Mouse (Mus musculus) kidney, embryonic 15.5 days (tissue): ENCODE data around the gene Insl3. TPM values are rescaled to one million over a fixed set of nuclear protein-coding genes. Genes with fewer than 3 reads are reported as not detected.

Source experiments
- ATAC-seq: fragments of 200-750 bp; cut with Nextera tagmentation; replicated peaks from 2 replicates; pipeline ENCODE4 v1.8.0; 2017; ENCODE audit warnings: moderate TSS enrichment; ENCODE audit not compliant: low FRiP score
- H3K27ac ChIP-seq: fragments of 300-500 bp; sonication (generic); 2 replicates; pipeline ENCODE4 v1.5.1; 2015; ENCODE audit warnings: mild to moderate bottlenecking, inconsistent platforms
- H3K27me3 ChIP-seq: fragments of 300-500 bp; sonication (generic); 2 replicates; pipeline ENCODE4 v1.6.1; 2015; ENCODE audit warnings: inconsistent platforms
- H3K36me3 ChIP-seq: fragments of 300-500 bp; sonication (generic); 2 replicates; pipeline ENCODE4 v1.6.1; 2015; ENCODE audit warnings: inconsistent platforms
- H3K4me1 ChIP-seq: fragments of 300-500 bp; sonication (generic); 2 replicates; pipeline ENCODE4 v1.6.1; 2015; ENCODE audit warnings: inconsistent platforms
- H3K4me2 ChIP-seq: fragments of 300-500 bp; sonication (generic); 2 replicates; pipeline ENCODE4 v1.6.1; 2015; ENCODE audit warnings: moderate library complexity, mild to moderate bottlenecking, inconsistent platforms
- H3K4me3 ChIP-seq: fragments of 300-500 bp; sonication (generic); replicated peaks from 2 replicates; pipeline ENCODE4 v1.5.1; 2015; ENCODE audit warnings: mild to moderate bottlenecking, inconsistent platforms
- H3K9ac ChIP-seq: fragments of 300-500 bp; sonication (generic); 2 replicates; pipeline ENCODE4 v1.6.1; 2015; ENCODE audit warnings: mild to moderate bottlenecking, inconsistent platforms
- H3K9me3 ChIP-seq: fragments of 300-500 bp; sonication (generic); replicated peaks from 2 replicates; pipeline ENCODE4 v1.6.1; 2016; ENCODE audit warnings: inconsistent platforms
- WGBS: fragments of 180-500 bp; shearing (Covaris S2); methylation state at CpG from one replicate; pipeline ENCODE4 v1.1.7; 2015; ENCODE audit warnings: mixed read lengths; 5-methylcytosine and 5-hydroxymethylcytosine counted together
- polyA plus RNA-seq: library from polyadenylated mRNA; unstranded; fragments of >200 nt; fragmentation: Nextera tagmentation; extraction: Ambion mirVana; gene quantifications from 2 replicates; pipeline ENCODE4 v1.2.1, GENCODE M21; 2015

Gene Insl3
- 1.2 and 1.7 TPM in 2 replicates for polyA plus RNA-seq

- no peak within 1 kb of the TSS for H3K27ac ChIP-seq
- H3K9me3 ChIP-seq = no peaks in the 10 kb centered on the region
- H3K9ac ChIP-seq = no peak within 1 kb of the TSS
- 4% methylated on average over 33 of the region's 33 CpGs for WGBS
- H3K36me3 ChIP-seq = no peaks in the 10 kb centered on the region
- H3K4me2 ChIP-seq = no peak within 1 kb of the TSS
- H3K27me3 ChIP-seq = peaks cover 100% of the 10 kb centered on the region
- peaks cover 48% of the 10 kb centered on the region for H3K4me1 ChIP-seq
- H3K4me3 ChIP-seq = no peak within 1 kb of the TSS
- ATAC-seq = no peak
Measured at GRCm38 (mm10) chr8:71689028-71689427, at the start of gene Insl3. Insl3 (plus strand) TSS chr8:71689214.

- Histone ChIP-seq H3K9me3 (no peaks in the 10 kb centered on the region), H3K27ac (no peak overlapping the region), H3K4me2 (no peak overlapping the region), H3K4me3 (no peak overlapping the region), H3K9ac (no peak overlapping the region), H3K36me3 (no peaks in the 10 kb centered on the region), H3K27me3 (peaks cover 22% of the 10 kb centered on the region), H3K4me1 (peaks cover 5% of the 10 kb centered on the region)
- no peak for ATAC-seq
- 85% methylated on average over 4 of the region's 4 CpGs for WGBS
Measured at GRCm38 (mm10) chr8:71639318-71639717, 49.7 kb upstream of the Insl3 start.

GRCm38 (mm10) chr8:71645510-71645909 lies 43.5 kb upstream of the Insl3 start:
- H3K36me3 ChIP-seq = no peaks in the 10 kb centered on the region
- H3K9me3 ChIP-seq = no peaks in the 10 kb centered on the region
- H3K4me2 ChIP-seq = no peak overlapping the region
- H3K9ac ChIP-seq = no peak overlapping the region
- no peak overlapping the region for H3K4me3 ChIP-seq
- no peaks in the 10 kb centered on the region for H3K27me3 ChIP-seq
- H3K4me1 ChIP-seq = peaks cover 6% of the 10 kb centered on the region; the same call in 1 of the 2 replicates
- WGBS = 83% methylated on average over 9 of the region's 9 CpGs
- H3K27ac ChIP-seq = peak overlapping the region; percentile 60
- ATAC-seq = no peak

GRCm38 (mm10) chr8:71654600-71654999 lies 34.4 kb upstream of the Insl3 start:
- H3K36me3 ChIP-seq = no peaks in the 10 kb centered on the region
- peaks cover 68% of the 10 kb centered on the region for H3K27me3 ChIP-seq
- ATAC-seq = 0 out of 2 replicates have a peak, but pooled peaks have one; percentile 24
- no peak overlapping the region for H3K9ac ChIP-seq
- peak overlapping the region; percentile 54 for H3K4me2 ChIP-seq
- H3K27ac ChIP-seq = no peak overlapping the region
- H3K4me1 ChIP-seq = peaks cover 16% of the 10 kb centered on the region
- no peaks in the 10 kb centered on the region for H3K9me3 ChIP-seq
- H3K4me3 ChIP-seq = peak overlapping the region; percentile 21; the same call in 1 of the 2 replicates
- WGBS = 1% methylated on average over 24 of the region's 24 CpGs

GRCm38 (mm10) chr8:71657816-71658215 lies 31.2 kb upstream of the Insl3 start:
- Histone ChIP-seq H3K4me3 (no peak overlapping the region), H3K9ac (no peak overlapping the region), H3K9me3 (no peaks in the 10 kb centered on the region), H3K27ac (no peak overlapping the region), H3K36me3 (no peaks in the 10 kb centered on the region), H3K4me1 (peaks cover 21% of the 10 kb centered on the region), H3K27me3 (peaks cover 94% of the 10 kb centered on the region), H3K4me2 (0 out of 2 replicates have a peak overlapping the region, but pooled peaks have one; percentile 7)
- no peak for ATAC-seq
- WGBS = 25% methylated on average over 8 of the region's 9 CpGs

- no peak for ATAC-seq
- H3K9ac ChIP-seq = no peak overlapping the region
- no peaks in the 10 kb centered on the region for H3K9me3 ChIP-seq
- H3K27me3 ChIP-seq = peaks cover 96% of the 10 kb centered on the region
- H3K4me1 ChIP-seq = peaks cover 21% of the 10 kb centered on the region
- H3K36me3 ChIP-seq = no peaks in the 10 kb centered on the region
- H3K27ac ChIP-seq = no peak overlapping the region
- no peak overlapping the region for H3K4me3 ChIP-seq
- WGBS = 31% methylated on average over 17 of the region's 17 CpGs
- 0 out of 2 replicates have a peak overlapping the region, but pooled peaks have one; percentile 7 for H3K4me2 ChIP-seq
Measured at GRCm38 (mm10) chr8:71658515-71659049, 30.4 kb upstream of the Insl3 start.

GRCm38 (mm10) chr8:71659751-71660150 lies 29.3 kb upstream of the Insl3 start:
- Histone ChIP-seq H3K4me2 (no peak overlapping the region), H3K36me3 (no peaks in the 10 kb centered on the region), H3K27ac (no peak overlapping the region), H3K4me1 (peaks cover 18% of the 10 kb centered on the region), H3K27me3 (peaks cover 89% of the 10 kb centered on the region), H3K9ac (no peak overlapping the region), H3K9me3 (no peaks in the 10 kb centered on the region), H3K4me3 (no peak overlapping the region)
- WGBS = 84% methylated on average over 1 of the region's 1 CpGs
- no peak for ATAC-seq

- H3K9ac ChIP-seq = no peak overlapping the region
- no peak overlapping the region for H3K4me2 ChIP-seq
- H3K36me3 ChIP-seq = no peaks in the 10 kb centered on the region
- no peak overlapping the region for H3K4me3 ChIP-seq
- WGBS = 8% methylated on average over 36 of the region's 36 CpGs
- ATAC-seq = peak; percentile 40
- peaks cover 21% of the 10 kb centered on the region for H3K4me1 ChIP-seq
- peaks cover 82% of the 10 kb centered on the region for H3K27me3 ChIP-seq
- H3K27ac ChIP-seq = no peak overlapping the region
- H3K9me3 ChIP-seq = no peaks in the 10 kb centered on the region
Measured at GRCm38 (mm10) chr8:71660325-71661120, 28.5 kb upstream of the Insl3 start.

GRCm38 (mm10) chr8:71665331-71666130 lies 23.5 kb upstream of the Insl3 start:
- Histone ChIP-seq H3K27ac (no peak overlapping the region), H3K36me3 (no peaks in the 10 kb centered on the region), H3K27me3 (peaks cover 77% of the 10 kb centered on the region), H3K4me1 (peaks cover 41% of the 10 kb centered on the region), H3K9ac (0 out of 2 replicates have a peak overlapping the region, but pooled peaks have one; percentile 18), H3K4me3 (peak overlapping the region; percentile 30), H3K4me2 (peak overlapping the region; percentile 58), H3K9me3 (no peaks in the 10 kb centered on the region)
- peak; percentile 72 for ATAC-seq
- WGBS = 2% methylated on average over 22 of the region's 22 CpGs

- Histone ChIP-seq H3K27me3 (peaks cover 74% of the 10 kb centered on the region), H3K4me1 (peaks cover 52% of the 10 kb centered on the region)
- WGBS = 47% methylated on average over 1 of the region's 1 CpGs
Measured at GRCm38 (mm10) chr8:71666855-71667254, 22.2 kb upstream of the Insl3 start.

GRCm38 (mm10) chr8:71667256-71667655 lies 21.8 kb upstream of the Insl3 start:
- Histone ChIP-seq H3K4me3 (no peak overlapping the region), H3K27me3 (peaks cover 70% of the 10 kb centered on the region), H3K4me2 (no peak overlapping the region), H3K36me3 (no peaks in the 10 kb centered on the region), H3K9ac (no peak overlapping the region), H3K27ac (no peak overlapping the region), H3K9me3 (no peaks in the 10 kb centered on the region), H3K4me1 (peaks cover 55% of the 10 kb centered on the region)
- no peak for ATAC-seq
- 58% methylated on average over 5 of the region's 5 CpGs for WGBS

More at GRCm38 (mm10) chr8:71666855-71667254, 22.2 kb upstream of the Insl3 start:
- no peak for ATAC-seq
- no peaks in the 10 kb centered on the region for H3K9me3 ChIP-seq
- no peak overlapping the region for H3K27ac ChIP-seq
- H3K36me3 ChIP-seq = no peaks in the 10 kb centered on the region
- H3K4me2 ChIP-seq = no peak overlapping the region
- H3K4me3 ChIP-seq = no peak overlapping the region
- no peak overlapping the region for H3K9ac ChIP-seq
